Mouse (Mus musculus) heart, postnatal 0 days (tissue): Measurements from ENCODE around the gene Zfp866.

ENCODE experiments used
- CTCF ChIP-seq: IDR thresholded peaks from 2 replicates; pipeline ENCODE4 v1.5.1; 2016; ENCODE audit warnings: antibody characterized with exemption, control low read depth, low read depth
- EP300 ChIP-seq: IDR thresholded peaks from 2 replicates; pipeline ENCODE4 v1.6.1; 2016; ENCODE audit warnings: antibody characterized with exemption, low read depth

DNA sequence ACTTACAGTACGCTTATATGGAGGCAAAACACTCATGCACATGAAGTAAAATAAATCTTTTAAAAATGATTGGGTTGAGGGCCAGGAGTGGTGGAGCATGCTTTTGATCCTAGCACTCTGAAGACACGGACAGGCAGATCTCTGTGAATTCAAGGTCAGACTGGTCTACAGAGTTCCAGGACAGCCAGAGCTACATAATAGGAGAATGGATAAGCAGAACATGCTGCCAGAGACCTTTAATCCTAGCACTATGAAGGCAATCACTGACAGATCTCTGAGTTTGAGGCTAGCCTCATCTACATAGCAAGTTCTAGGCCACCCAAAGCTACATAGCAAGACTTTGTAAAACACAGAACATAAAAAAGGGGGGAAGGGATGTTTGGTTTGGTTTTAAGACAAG lies 18.9 kb downstream of the Zfp866 start:
- no peak for TF ChIP-seq CTCF
- TF ChIP-seq EP300 = no peak
